8 mouse cellular contexts compared by ENCODE assay signal in genomic region chr7:122667903-122668302, GRCm38 (mm10). TPM values are rescaled to one million over a fixed set of nuclear protein-coding genes. Genes with fewer than 3 reads are reported as not detected.
DNase-seq lines count a peak whose midpoint lies in the region; TF ChIP-seq lines count a peak whose summit lies in the region.
"Had no signal": no experiment of that assay in that cellular context is flagged by ENCODE, and none has a peak within 500 bp of the region (broad histone marks: within the 10 kb centered on the region; RNA-seq: fewer than 3 reads in every experiment).

No protein-coding gene starts in this region.

- peaks cover 12% of the 10 kb centered on the region for H3K4me1 ChIP-seq in E14TG2a.4 (replicated peaks; ENCODE audit: low read depth, low read length)
- H3K4me1 ChIP-seq in embryonic facial prominence, embryonic 10.5 days, result peaks cover 9% of the 10 kb centered on the region; the same call in 1 of the 2 replicates

- no peak overlapping the region for H3K4me3 ChIP-seq in E14TG2a.4 (replicated peaks; ENCODE audit: low read length)
- H3K4me3 ChIP-seq in embryonic facial prominence, embryonic 10.5 days, result no peak overlapping the region
- H3K4me3 ChIP-seq: erythroblast, embryonic 14.5 days had no signal

- peak; percentile 63 for TF ChIP-seq CTCF in E14TG2a.4 (conservative IDR thresholded peaks at IDR 0.05; ENCODE audit: low read length)

- H3K36me3 ChIP-seq in E14TG2a.4 (ENCODE audit: insufficient read depth, low read length), result no peaks in the 10 kb centered on the region
- no peaks in the 10 kb centered on the region for H3K36me3 ChIP-seq in embryonic facial prominence, embryonic 10.5 days (replicated peaks)

- WGBS in embryonic facial prominence, embryonic 10.5 days, result 29% methylated on average over 5 of the region's 5 CpGs

- H3K27me3 ChIP-seq in E14TG2a.4 (ENCODE audit: insufficient read depth, low read length), result peaks cover 32% of the 10 kb centered on the region
- H3K27me3 ChIP-seq in embryonic facial prominence, embryonic 10.5 days (replicated peaks; ENCODE audit: low read depth, poor library complexity, severe bottlenecking), result peaks cover 27% of the 10 kb centered on the region

- H3K27ac ChIP-seq in embryonic facial prominence, embryonic 10.5 days (replicated peaks), result no peak overlapping the region

- no peaks in the 10 kb centered on the region for H3K9me3 ChIP-seq in E14TG2a.4 (ENCODE audit: low read length)
- no peaks in the 10 kb centered on the region for H3K9me3 ChIP-seq in embryonic facial prominence, embryonic 10.5 days

- DNase-seq in layer of hippocampus, adult 11-12 months (ENCODE audit: low spot score), result peak; percentile 50
- DNase-seq in layer of hippocampus, adult 9-10 months (ENCODE audit: low spot score), result no peak
- DNase-seq in R1 (ENCODE audit: low read depth, low spot score), result peak; percentile 83
- peak; percentile 33 for DNase-seq in embryonic facial prominence, embryonic 10.5 days (ENCODE audit: low spot score)
- peak; percentile 34 for DNase-seq in naive thymus-derived CD4-positive, alpha-beta T cell, adult 2 months (ENCODE audit: low read depth)
- no peak for DNase-seq in urinary bladder, adult 18-20 months (ENCODE audit: low spot score in 2 of 2)

RNA-seq across cellular contexts. Expression of gene Cacng3, which starts 2.4 kb away (rescaled TPM):
- polyA plus RNA-seq in embryonic facial prominence, embryonic 10.5 days (2016; fragmentation: Nextera tagmentation; extraction: Ambion mirVana), result 0.06 TPM in 1 of 2 replicates, not detected in the other
- polyA plus RNA-seq: erythroblast, embryonic 14.5 days had no signal

Comparison
In these comparisons a context has a peak if more than half of its experiments do, and no peak if none do; other contexts are left out.
1. DNase-seq: peak in layer of hippocampus, adult 11-12 months (single experiment), R1 (single experiment), embryonic facial prominence, embryonic 10.5 days (single experiment) and naive thymus-derived CD4-positive, alpha-beta T cell, adult 2 months (single experiment); none in layer of hippocampus, adult 9-10 months (single experiment) and urinary bladder, adult 18-20 months (0 of 2).